Mouse (Mus musculus) large intestine, adult 2 months (tissue): ENCODE data around the gene Zfp865. TPM values are rescaled to one million over a fixed set of nuclear protein-coding genes. Genes with fewer than 3 reads are reported as not detected.
"Not testable (repeated sequence)": the region's sequence is repeated elsewhere in the genome, so short reads cannot be mapped to it uniquely, and the experiment has no call there.

ENCODE experiments used
- DNase-seq: peaks from one replicate; pipeline ENCODE4 v3.0.0-alpha.2; 2012; ENCODE audit warnings: low read depth, low spot score
- WGBS: fragments of 180-500 bp; shearing (Covaris S2); methylation state at CpG from one replicate; pipeline ENCODE4 v1.1.7; 2018; 5-methylcytosine and 5-hydroxymethylcytosine counted together
- polyA plus RNA-seq: library from polyadenylated mRNA; depleted of rRNA; stranded (reverse); fragments of >200 nt; gene quantifications from 2 replicates; pipeline ENCODE4 v1.2.3, GENCODE M21; 2012; rRNA removed

Gene Zfp865
- polyA plus RNA-seq, 1 experiment: 14.2 TPM

- DNase-seq: no peak
- WGBS: 32% methylated on average over 1 of the region's 1 CpGs
These were observed 53.4 kb downstream of the Zfp865 start for GRCm38 (mm10) chr7:5073586-5073985.

- DNase-seq: no peak
- WGBS: 92% methylated on average over 5 of the region's 5 CpGs
These were observed 54.8 kb downstream of the Zfp865 start for GRCm38 (mm10) chr7:5074984-5075383.

GRCm38 (mm10) chr7:5076931-5077330 is 56.8 kb downstream of the Zfp865 start:
- no peak for DNase-seq
- 75% methylated on average over 2 of the region's 2 CpGs for WGBS

GRCm38 (mm10) chr7:5079365-5080009 is 59.3 kb downstream of the Zfp865 start:
- WGBS: 34% methylated on average over 11 of the region's 13 CpGs

GRCm38 (mm10) chr7:5080010-5080751 is 60.0 kb downstream of the Zfp865 start, which contains the start of gene Epn1:
Gene Epn1, plus strand, starts transcription at chr7:5080235.
- peak; percentile 85 for DNase-seq
- WGBS: under 1% methylated on average over 81 of the region's 81 CpGs

More at GRCm38 (mm10) chr7:5079365-5080009, 59.3 kb downstream of the Zfp865 start:
- not testable (repeated sequence) for DNase-seq

GRCm38 (mm10) chr7:5080815-5081214 is 60.6 kb downstream of the Zfp865 start:
- no peak for DNase-seq
- 4% methylated on average over 6 of the region's 6 CpGs for WGBS

GRCm38 (mm10) chr7:5081241-5081640 is 61.1 kb downstream of the Zfp865 start:
- no peak for DNase-seq

GRCm38 (mm10) chr7:5081939-5082338 is 61.8 kb downstream of the Zfp865 start:
- WGBS: 51% methylated on average over 2 of the region's 2 CpGs
- DNase-seq: no peak

More at GRCm38 (mm10) chr7:5081241-5081640, 61.1 kb downstream of the Zfp865 start:
- whole genome bisulfite sequencing: 20% methylated on average over 6 of the region's 6 CpGs

- 67% methylated on average over 18 of the region's 18 CpGs for WGBS
- no peak for DNase-seq
These were observed 63.3 kb downstream of the Zfp865 start for GRCm38 (mm10) chr7:5083325-5084105.

GRCm38 (mm10) chr7:5085512-5085911 is 65.3 kb downstream of the Zfp865 start:
- WGBS: 100% methylated on average over 1 of the region's 1 CpGs

More at GRCm38 (mm10) chr7:5085512-5085911, 65.3 kb downstream of the Zfp865 start:
- no peak for DNase-seq

Other genes with a start within 250 kb of the Zfp865 start
- gene Fam71e2, start 249.1 kb upstream of the Zfp865 start, polyA plus RNA-seq: not detected in 2 replicates
- 0.11 and 0.81 TPM in 2 replicates for gene Il11, start 237.5 kb upstream of the Zfp865 start, polyA plus RNA-seq
- not detected in 2 replicates for gene Tmem190, start 237.4 kb upstream of the Zfp865 start, polyA plus RNA-seq
- 81.4 and 90.8 TPM in 2 replicates for gene Tmem238, start 230.7 kb upstream of the Zfp865 start, polyA plus RNA-seq
- 510 and 604 TPM in 2 replicates for gene Rpl28, start 227.5 kb upstream of the Zfp865 start, polyA plus RNA-seq
- gene Ube2s, start 207.8 kb upstream of the Zfp865 start, polyA plus RNA-seq: 348 and 501 TPM in 2 replicates
- gene Shisa7, start 175.7 kb upstream of the Zfp865 start, polyA plus RNA-seq: 0.78 and 0.86 TPM in 2 replicates
- gene Isoc2b, start 150.1 kb upstream of the Zfp865 start, polyA plus RNA-seq: 20.4 and 27.2 TPM in 2 replicates
- gene Isoc2a, start 143.2 kb upstream of the Zfp865 start, polyA plus RNA-seq: 14.7 and 16.2 TPM in 2 replicates
- not detected in 2 replicates for gene Gm36210, start 113.9 kb upstream of the Zfp865 start, polyA plus RNA-seq
- 12.7 and 14.6 TPM in 2 replicates for gene Zfp628, start 105.2 kb upstream of the Zfp865 start, polyA plus RNA-seq
- gene Nat14, start 98.3 kb upstream of the Zfp865 start, polyA plus RNA-seq: 4.3 and 7.1 TPM in 2 replicates
- gene Ssc5d, start 94.6 kb upstream of the Zfp865 start, polyA plus RNA-seq: 2.9 and 3.6 TPM in 2 replicates
- gene Sbk2, start 56.0 kb upstream of the Zfp865 start, polyA plus RNA-seq: 0.06 and 0.18 TPM in 2 replicates
- gene Sbk3, start 49.2 kb upstream of the Zfp865 start, polyA plus RNA-seq: not detected in 2 replicates
- 30.6 and 33.2 TPM in 2 replicates for gene Zfp579, start 24.2 kb upstream of the Zfp865 start, polyA plus RNA-seq
- 39.4 and 44.3 TPM in 2 replicates for gene Zfp524, start 6.0 kb upstream of the Zfp865 start, polyA plus RNA-seq
- 22.2 and 29.6 TPM in 2 replicates for gene Fiz1, start 5.7 kb upstream of the Zfp865 start, polyA plus RNA-seq
- gene Gm44973, start 4.9 kb upstream of the Zfp865 start, polyA plus RNA-seq: 0.37 TPM in 1 of 2 replicates, not detected in the other
- gene Ccdc106, start 177 bp downstream of the Zfp865 start, polyA plus RNA-seq: 1.4 and 1.8 TPM in 2 replicates
- gene 4632433K11Rik, start 13.7 kb downstream of the Zfp865 start, polyA plus RNA-seq: not detected in 2 replicates
- gene Zfp784, start 18.1 kb downstream of the Zfp865 start, polyA plus RNA-seq: 6.8 and 7.0 TPM in 2 replicates
- gene Zfp580, start 31.2 kb downstream of the Zfp865 start, polyA plus RNA-seq: 5.2 and 6.3 TPM in 2 replicates
- 150 and 173 TPM in 2 replicates for gene U2af2, start 41.8 kb downstream of the Zfp865 start, polyA plus RNA-seq
- gene Epn1, start 59.9 kb downstream of the Zfp865 start, polyA plus RNA-seq: 238 and 291 TPM in 2 replicates
- gene Rfpl4, start 96.6 kb downstream of the Zfp865 start, polyA plus RNA-seq: not detected in 2 replicates
- gene Rasl2-9, start 105.6 kb downstream of the Zfp865 start, polyA plus RNA-seq: 0.42 and 0.48 TPM in 2 replicates
- gene Vmn1r55, start 129.3 kb downstream of the Zfp865 start, polyA plus RNA-seq: not detected in 2 replicates
- gene Vmn1r56, start 176.4 kb downstream of the Zfp865 start, polyA plus RNA-seq: not detected in 2 replicates
- gene Vmn1r57, start 198.1 kb downstream of the Zfp865 start, polyA plus RNA-seq: not detected in 2 replicates